Mouse (Mus musculus) adrenal gland, adult 18-20 months (tissue): ENCODE measurements around the gene Enpp1. TPM values are rescaled to one million over a fixed set of nuclear protein-coding genes. Genes with fewer than 3 reads are reported as not detected.

Experiments
- DNase-seq, 2 experiments: peaks; one replicate each; pipeline ENCODE4 v3.0.0; 2021 to 2022; ENCODE audit warnings: low spot score in 2 of 2
- total RNA-seq, 2 experiments: library from RNA; stranded (reverse); gene quantifications; 1 replicate in 1 of 2; 2 replicates in 1 of 2; pipeline ENCODE4 v1.2.3; 2021

Gene Enpp1
- total RNA-seq, 2 experiments from 2014 or later, result 2.4 to 2.6 TPM

- no peak for DNase-seq
These were observed 888 bp downstream of the Enpp1 start for GRCm38 (mm10) chr10:24711071-24711470.

GRCm38 (mm10) chr10:24710361-24710760 is 1.6 kb downstream of the Enpp1 start:
- no peak for DNase-seq

GRCm38 (mm10) chr10:24707745-24708144 is 4.2 kb downstream of the Enpp1 start:
- no peak for DNase-seq

GRCm38 (mm10) chr10:24706431-24707140 is 5.4 kb downstream of the Enpp1 start:
- no peak for DNase-seq

- no peak for DNase-seq
These were observed 9.3 kb downstream of the Enpp1 start for GRCm38 (mm10) chr10:24702698-24703097.

- DNase-seq, result no peak
These were observed 13.7 kb downstream of the Enpp1 start for GRCm38 (mm10) chr10:24698131-24698775.

- no peak for DNase-seq
These were observed 15.2 kb downstream of the Enpp1 start for GRCm38 (mm10) chr10:24696761-24697160.

- no peak for DNase-seq
These were observed 16.2 kb downstream of the Enpp1 start for GRCm38 (mm10) chr10:24695786-24696185.

GRCm38 (mm10) chr10:24682518-24683104 is 29.3 kb downstream of the Enpp1 start:
- DNase-seq, result no peak

- DNase-seq, result no peak
These were observed 34.3 kb downstream of the Enpp1 start for GRCm38 (mm10) chr10:24677681-24678080.

- DNase-seq, result no peak
These were observed 37.7 kb downstream of the Enpp1 start for GRCm38 (mm10) chr10:24674261-24674660.

GRCm38 (mm10) chr10:24672948-24673347 is 39.0 kb downstream of the Enpp1 start:
- no peak for DNase-seq

GRCm38 (mm10) chr10:24670548-24670947 is 41.4 kb downstream of the Enpp1 start:
- no peak for DNase-seq

GRCm38 (mm10) chr10:24650990-24651569 is 60.9 kb downstream of the Enpp1 start:
- DNase-seq, result no peak

- no peak for DNase-seq
These were observed 63.8 kb downstream of the Enpp1 start for GRCm38 (mm10) chr10:24647996-24648738.

GRCm38 (mm10) chr10:24645169-24645568 is 66.8 kb downstream of the Enpp1 start:
- no peak for DNase-seq

- DNase-seq, result no peak
These were observed 69.0 kb downstream of the Enpp1 start for GRCm38 (mm10) chr10:24642796-24643580.

GRCm38 (mm10) chr10:24641416-24642140 is 70.4 kb downstream of the Enpp1 start:
- no peak for DNase-seq

GRCm38 (mm10) chr10:24640186-24640875 is 71.6 kb downstream of the Enpp1 start:
- DNase-seq, result no peak
